Mouse (Mus musculus) heart, adult 8-10 months (tissue): ENCODE measurements around the gene Nubp1. TPM values are rescaled to one million over a fixed set of nuclear protein-coding genes. Genes with fewer than 3 reads are reported as not detected.

Experiments
- DNase-seq: peaks from one replicate; pipeline ENCODE4 v3.0.0; 2022; ENCODE audit warnings: low spot score
- total RNA-seq, 4 experiments: library from RNA; stranded (reverse); gene quantifications; 2 replicates each; pipeline ENCODE4 v1.2.4; 2022

Nubp1 gene
- total RNA-seq, 4 experiments from 2014 or later: 7.0 to 10.0 (median 8.5) TPM

DNA sequence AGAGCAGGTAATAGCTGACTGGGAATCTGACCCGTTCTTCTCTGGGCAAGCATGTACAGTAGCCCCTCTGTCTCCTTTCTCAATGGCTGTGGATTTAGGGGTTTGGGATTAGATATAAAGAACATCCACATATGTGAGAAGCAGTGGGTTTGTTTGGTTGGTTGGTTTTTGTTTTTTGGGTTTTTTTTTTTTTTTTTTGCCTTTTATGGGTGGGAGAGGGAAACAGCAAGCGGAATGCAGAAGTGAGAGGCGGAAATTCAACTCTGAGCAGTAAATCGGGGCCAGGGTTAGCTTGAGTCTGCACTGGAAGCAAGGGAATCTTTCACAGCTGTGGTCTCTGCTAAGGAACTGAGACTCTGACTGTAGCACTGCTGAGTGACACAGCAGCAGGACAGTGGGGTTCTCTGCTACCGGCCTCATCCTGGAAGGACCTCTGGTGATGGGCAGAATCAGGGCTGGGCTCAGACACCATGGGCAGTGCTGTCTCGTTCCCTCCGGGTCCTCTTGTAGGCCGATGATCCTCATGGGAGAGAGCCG, 6.0 kb downstream of the Nubp1 start:
- DNase-seq: no peak

DNA sequence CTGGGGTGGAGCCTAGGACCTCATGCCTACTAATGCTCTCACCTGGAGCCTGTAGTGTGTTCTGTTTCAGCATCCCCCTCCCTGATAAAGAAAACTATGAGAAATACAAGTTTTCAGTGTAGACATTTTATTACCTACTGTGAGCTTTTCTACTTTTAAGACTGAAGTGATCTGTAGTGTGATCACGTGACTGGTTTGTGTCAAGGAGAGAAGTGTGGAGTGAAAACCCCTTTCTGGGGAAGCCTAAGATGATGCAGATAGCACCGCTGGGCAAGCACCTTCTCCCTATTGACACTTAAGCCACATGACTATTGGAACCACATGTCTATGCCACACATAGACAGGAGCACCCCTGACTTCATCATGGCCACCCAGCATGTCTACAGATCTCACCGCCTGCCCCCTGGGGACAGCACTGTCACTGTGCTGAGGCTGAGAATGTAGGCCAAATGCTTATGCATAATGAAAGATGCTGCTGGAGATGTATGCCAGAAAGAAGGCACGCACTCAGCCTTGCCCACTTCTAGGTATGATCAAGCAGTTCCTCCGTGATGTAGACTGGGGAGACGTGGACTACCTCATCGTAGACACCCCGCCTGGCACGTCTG, 8.8 kb downstream of the Nubp1 start:
- no peak for DNase-seq

DNA sequence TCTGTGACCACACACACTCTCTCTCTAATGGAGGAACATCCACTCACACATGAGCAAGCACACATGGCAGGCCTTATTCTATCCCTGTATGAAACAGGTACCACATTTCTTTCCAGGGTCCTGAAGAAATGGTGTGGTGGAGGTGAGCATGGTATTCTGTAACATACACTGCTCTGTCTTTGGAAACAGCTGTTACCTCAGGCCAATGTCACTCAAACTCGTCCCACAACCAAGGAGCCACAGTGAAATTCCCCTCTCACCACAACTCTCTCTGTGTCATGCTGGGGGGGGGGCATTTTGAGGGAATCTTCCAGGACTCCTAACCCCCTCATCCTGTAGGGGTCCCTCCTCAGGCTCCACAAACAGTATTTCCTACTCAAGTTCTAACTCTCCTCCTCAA, 20.2 kb downstream of the Nubp1 start:
- DNase-seq: no peak

DNA sequence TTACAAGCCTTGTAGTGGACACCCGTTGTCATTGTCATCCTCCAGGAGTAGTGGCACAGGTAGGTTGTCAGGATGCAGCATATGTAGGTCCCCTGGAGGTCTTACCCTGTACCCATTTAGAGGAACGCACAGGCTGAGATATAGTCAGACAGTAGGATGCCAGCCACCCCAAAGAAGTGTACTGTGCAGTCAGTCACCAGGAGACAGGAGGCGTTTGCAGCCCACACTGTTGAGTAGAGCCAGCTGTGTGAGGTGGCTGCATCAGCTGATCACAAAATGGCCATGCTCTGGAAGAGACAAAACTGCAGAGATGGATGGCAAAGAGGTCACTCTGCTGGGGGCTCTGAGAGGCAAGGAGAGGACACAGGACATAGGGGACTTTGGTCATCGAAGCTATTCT, 20.6 kb downstream of the Nubp1 start:
- DNase-seq: no peak

DNA sequence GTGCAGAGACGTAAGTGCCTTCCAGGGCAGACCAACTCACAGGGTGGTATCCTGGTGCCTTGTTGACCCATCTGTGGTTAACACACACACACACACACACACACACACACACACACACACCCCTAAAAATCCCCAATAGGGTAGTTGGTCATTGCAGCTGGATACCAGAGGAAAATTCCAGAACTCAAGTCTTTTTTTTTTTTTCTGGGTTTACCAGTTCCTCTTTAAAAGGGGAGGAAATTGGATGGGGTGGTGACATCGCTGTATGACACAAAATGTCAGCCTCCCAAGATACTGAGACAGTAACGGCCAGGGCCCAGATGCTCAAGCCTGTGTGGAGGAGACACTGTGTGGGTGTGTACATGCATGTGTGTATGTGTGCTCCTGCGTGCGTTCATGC, 21.6 kb downstream of the Nubp1 start:
- DNase-seq: no peak

DNA sequence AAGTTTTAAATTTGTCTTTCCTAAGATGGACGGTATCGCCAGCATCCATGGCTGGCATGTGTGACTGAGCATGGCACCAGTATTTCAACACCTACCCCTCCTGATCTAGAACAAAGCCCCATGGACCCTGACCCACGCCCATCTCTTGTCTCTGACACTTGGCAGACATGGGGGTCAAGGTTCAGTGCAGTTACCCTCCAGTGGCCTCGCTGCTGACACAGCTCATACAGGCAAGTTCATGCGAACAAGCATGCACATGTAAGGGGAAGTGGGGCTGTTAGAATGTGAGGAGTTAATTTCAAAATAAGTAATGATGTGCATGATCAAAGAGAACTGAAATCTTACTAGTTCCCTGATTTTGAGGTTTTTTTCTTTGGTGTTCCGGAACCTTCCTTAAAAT, 24.4 kb downstream of the Nubp1 start:
- no peak for DNase-seq

DNA sequence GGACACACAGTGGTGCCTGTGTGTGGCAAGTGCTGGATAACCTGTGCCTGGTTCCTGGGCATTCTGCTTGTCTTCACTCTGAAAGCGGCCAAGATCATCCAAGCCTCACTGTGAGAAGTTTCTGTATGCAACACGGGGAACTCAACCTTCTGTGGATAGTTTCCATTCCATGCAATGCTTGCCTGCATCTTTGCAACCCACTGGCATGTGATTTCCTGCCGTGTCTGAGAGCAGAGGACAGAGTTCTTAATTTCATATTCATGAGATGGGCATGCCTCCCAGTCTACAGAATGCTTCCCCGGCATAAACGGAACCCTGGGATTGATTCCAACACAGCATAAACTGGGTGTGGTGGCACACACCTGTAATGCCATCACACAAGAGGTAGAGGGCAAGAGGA, 26.3 kb downstream of the Nubp1 start:
- no peak for DNase-seq

DNA sequence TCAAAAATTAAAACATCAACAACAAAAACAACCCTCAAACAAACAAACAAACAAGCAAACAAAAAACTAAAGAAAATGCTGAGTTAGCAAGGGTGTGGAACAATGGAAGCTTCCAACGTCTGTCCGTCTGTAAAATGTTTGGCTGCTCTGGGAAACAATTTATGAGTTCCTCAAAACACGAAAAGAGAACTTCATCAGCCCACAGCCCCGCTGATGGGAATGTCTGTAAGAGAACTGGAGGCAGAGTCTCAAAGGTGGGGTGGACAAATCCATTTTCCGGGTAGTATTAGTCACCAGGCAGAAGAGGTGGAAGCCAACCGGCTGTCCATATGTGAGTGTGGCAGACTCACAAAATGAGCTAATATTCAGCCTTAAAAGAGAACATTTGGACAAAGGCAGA, 29.6 kb downstream of the Nubp1 start:
- DNase-seq: no peak

DNA sequence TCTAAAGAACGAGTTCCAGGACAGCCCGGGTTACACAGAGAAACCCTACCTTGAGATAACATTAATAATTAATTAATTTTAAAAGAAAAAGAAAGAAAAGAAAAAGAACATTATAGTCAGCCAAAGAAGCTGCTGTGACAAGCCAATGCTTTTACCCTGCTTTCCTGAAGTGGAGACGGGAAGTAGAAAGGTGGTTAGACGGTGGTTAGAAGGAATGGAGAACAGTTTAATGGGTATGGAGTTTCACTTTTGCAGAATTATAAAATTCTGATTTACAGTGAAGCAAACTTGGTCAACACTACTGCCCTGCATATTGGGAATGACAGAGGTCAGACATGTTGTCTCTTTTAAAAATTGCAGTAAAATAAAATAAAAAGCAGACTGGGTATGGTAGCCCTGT, 30.0 kb downstream of the Nubp1 start:
- DNase-seq: no peak

DNA sequence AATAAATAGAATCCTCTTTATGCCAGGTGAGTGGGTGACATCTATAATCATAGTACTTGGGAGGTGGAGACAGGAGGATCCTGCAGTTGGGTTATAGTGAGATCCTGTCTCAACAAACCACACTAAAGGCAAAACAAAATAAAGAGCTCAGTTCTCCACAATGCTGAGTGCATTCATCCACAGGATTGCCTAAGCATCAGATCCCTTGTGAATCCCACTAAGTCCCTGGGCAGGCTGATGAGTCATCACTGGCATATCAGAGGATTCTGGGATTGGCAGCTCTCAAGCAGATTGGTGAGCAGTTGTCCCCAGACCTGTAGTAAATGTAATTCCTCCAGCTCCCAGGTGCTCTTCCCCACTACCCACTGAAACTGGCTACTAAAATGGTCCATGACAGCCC, 32.0 kb downstream of the Nubp1 start:
- no peak for DNase-seq

DNA sequence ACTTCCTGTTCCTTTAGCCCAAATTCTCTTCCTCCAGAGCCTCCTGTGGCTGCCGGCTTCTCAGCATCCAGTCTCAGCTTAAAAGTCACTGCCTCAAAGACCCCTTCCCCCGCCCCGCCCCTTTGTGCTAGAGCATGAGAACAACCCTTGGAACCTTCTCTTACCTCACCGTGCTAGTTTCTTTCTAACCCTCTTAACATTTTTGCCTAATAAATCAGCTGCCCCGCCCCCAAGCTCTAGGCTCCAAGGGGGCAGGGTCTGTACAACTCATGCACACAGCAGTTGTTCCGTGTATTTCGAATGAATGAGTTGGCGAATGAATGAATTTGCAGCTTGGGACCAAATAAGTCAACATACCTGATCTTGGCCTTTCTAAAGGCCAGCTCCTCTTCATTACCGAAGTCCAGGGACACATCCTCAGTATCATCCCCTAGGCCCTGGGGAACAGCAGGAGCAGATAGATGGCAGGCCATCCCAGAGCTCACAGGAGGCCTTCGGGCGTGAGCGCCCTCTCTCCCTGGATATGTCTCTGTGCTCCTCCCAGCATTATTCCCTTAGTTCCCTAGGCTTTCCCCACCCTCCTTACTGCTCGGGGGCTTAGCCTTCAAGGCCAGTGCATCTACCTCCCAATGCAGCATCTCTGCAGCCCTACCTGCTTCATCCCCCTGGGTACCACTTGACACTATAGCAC, 35.0 kb downstream of the Nubp1 start:
- DNase-seq: no peak

DNA sequence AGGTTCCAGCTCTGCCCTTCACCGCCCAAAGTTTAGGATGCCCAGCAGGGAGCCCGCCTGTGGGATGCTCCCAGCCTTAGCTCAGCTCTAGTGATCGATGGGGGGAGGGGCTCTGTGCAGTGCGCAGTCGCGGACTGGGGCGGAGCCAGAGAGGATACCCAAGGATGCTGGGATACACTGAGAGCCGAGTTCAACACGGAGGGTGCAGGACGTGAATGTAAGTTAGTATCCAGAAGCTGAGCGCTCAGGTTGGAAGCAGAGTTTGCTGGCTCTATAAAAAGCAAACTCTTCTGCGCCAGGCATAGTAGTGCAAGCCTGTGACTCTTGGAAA, 35.5 kb downstream of the Nubp1 start, which contains the start of gene Tvp23a:
Gene Tvp23a (minus strand): TSS at position 99 of the 331 bp plus-strand sequence.
- peak; percentile 52 for DNase-seq

DNA sequence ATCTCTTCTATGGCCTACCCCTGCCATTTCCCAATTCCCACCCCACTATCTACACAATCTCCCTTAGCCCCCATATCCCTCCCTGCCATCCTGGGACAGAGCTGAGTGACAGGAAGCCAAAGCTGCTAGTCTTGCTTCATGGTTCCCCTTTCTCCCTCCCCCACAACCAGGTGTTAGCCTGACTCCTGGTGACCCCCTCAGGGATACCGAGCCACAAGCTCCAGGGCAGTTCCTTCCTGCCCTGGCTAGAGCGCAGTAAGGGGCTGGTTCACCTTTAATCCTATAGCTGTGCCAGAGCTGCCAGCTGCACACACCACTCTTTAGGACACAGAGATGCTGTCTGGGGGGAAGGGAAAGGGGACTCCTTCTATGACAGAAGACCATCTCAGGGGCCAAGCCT, 36.0 kb downstream of the Nubp1 start:
- no peak for DNase-seq

DNA sequence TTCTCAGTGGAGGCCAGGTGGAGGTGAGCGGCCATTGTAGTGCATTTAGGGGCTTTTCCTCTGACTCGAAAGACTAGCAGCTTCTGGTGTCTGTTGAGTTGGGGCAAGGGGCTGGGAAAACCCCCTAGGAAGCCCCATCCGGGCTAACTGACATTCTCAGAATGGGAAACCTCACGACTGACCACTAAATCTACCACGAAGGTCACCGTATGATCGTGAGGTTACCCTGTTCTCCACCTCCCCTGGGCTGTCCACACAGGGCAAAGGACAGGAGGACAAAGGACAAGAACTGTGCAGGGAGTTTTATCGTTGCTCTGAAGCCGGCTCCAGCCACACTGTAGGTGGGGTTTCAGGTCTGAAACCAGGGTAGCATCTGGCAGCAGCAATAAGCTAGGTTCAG, 37.2 kb downstream of the Nubp1 start:
- DNase-seq: no peak

DNA sequence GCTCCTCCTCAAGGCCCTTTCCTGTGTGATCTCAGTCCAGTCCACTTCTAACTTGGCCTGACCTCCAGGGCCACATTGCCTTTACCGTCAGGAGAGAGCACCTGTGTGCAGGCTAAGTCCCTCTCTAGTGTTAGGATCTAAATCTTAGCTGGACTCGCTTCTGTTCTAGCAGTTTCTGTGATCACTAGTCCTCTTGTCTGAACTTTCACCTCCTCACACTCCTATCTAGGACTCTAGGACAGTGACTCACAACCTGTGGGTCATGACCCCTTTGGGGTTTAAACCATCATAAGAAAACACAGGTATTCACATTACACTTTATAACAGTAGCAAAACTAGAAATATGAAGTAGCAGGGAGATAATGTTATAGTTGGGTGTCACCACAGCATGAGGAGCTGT, 40.2 kb downstream of the Nubp1 start:
- no peak for DNase-seq

DNA sequence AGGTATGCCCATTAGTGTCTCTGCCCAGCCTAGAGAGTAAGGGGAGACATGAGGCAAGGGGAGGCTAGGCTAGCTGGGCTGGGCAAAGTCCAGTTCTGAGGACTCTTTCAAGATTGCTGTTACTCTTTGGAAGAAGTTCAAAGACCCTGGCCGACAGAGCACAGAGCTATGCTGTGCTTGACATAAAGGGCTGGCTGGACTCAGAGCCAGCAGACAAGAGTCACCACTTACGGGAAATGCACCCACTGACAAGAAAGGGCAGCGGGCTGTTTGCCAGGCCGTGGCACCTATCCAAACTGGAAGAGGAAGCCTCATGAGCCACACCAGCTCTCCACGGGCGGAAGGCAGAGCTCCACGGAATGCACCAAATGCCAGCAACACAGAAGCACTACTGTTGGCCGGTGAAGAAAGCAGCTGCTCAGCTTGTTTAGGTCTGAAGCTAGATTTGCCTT, 40.7 kb downstream of the Nubp1 start:
- DNase-seq: peak; percentile 77

DNA sequence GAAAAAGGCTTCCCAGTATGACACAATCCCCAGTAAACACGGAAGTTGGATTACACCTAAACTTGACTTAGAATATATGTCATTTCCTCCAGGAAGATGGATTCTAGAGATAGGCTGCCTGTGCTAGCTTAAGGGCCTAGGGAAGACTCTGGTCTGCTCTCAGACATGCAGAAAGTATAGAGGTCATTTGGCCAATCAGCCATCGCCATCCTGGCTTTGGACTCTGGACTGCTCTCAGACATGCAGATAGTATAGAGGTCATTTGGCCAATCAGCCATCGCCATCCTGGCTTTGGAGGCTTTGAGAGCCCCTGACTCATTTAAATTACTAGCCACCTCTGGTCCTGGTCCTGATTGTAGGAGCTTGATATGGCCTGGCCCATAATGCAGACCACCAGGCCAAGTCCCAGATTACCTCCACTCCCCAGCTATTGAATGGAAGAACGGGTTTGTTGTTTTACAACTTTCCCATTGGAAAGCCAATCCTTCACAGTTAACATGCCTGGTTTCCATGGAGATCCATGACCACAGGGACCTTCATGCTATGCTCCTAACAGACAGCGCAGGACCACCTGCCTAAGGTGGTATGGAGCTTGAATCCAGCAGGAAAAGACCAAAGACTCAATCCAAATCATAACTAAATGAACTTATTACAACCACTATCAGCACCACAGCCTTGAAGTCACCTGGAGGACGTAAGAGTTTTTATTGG, 42.3 kb downstream of the Nubp1 start:
- DNase-seq: no peak

DNA sequence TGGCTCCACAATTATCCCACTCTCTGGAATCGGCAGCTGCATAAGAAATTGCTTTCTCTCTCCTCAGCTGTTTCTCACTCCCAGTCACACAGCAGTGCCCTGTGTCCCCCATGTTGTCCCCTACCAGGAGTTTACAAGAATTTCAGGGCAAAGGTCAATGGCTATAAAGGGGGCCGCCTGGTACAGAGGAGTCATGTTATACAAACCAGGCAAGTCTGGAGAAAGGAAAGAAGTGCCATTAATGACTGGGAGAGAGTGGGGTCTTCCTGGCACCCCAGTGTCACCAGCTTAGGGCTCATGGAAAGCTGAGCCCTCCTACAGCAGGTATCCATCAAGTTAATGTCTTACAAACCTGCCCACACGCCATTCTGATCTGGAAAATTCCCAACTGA, 42.8 kb downstream of the Nubp1 start:
- DNase-seq: no peak

DNA sequence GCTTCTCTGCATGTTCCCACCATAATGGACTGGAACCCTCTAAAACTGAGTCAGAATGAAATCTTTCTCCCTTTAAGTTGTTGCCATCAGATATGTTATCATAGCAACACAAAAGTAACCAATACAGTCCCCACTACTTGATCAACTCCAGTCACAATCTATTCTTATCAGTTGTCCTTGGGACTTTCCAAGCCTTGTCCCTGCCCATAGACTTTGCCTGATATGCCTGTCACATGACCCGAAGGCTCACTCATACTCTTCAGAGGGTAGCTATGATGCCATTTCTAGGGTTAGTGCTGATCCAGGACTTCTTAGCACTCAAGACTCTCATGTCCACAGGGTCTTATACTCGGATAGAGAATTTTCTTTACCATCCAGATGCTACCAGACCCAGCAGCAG, 48.4 kb downstream of the Nubp1 start:
- DNase-seq: no peak

DNA sequence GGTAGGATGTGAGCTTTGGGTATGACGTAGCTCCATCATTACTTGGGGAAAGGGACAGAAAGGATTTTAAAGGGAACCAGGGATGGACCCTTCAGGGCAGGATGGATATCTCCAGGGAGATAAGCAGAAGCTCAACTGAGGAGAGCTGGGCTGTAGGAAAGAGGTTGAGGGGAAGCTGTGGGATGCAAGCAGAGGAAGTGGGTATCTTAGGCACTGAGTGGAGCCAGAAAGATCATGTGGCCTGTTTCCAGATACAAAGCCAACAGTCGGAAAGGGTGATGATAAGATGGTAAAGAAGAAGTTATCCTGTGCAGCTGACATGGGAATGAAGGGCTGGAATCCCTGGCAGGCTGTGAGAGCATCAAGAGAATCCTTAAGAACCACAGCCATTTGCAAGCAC, 49.4 kb downstream of the Nubp1 start:
- no peak for DNase-seq

DNA sequence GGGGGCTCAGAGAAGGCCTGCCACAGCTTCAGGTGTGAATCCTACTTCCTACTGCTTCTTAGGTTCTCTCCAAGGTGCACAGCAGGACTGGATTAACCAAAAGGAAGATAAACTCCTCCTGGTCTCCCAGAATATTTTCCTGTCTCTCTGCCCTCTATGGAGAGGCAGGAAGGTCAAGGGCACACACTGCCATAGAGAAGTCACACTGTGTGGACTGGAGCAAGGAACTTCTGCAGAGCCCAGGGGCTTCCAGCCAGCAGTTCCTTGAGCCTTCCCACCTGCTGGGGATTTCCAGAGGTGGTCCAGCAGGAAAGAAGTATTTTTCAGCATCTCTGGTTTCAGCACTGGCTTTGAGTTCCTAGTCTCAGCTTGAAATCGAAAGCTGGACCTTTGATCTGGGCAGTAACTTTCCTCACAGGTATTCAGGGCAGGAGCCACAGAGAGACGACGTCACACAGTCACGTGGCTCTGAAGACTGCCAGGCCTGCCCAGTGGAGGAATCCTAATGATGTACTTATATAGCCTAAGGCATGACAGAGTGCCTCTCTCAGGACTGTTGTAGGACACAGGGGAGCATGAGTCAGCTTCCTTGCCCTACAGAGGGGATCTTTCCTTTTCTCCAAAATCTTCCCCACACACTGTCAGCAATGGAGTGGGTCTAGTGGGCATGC, 53.4 kb downstream of the Nubp1 start:
- no peak for DNase-seq

DNA sequence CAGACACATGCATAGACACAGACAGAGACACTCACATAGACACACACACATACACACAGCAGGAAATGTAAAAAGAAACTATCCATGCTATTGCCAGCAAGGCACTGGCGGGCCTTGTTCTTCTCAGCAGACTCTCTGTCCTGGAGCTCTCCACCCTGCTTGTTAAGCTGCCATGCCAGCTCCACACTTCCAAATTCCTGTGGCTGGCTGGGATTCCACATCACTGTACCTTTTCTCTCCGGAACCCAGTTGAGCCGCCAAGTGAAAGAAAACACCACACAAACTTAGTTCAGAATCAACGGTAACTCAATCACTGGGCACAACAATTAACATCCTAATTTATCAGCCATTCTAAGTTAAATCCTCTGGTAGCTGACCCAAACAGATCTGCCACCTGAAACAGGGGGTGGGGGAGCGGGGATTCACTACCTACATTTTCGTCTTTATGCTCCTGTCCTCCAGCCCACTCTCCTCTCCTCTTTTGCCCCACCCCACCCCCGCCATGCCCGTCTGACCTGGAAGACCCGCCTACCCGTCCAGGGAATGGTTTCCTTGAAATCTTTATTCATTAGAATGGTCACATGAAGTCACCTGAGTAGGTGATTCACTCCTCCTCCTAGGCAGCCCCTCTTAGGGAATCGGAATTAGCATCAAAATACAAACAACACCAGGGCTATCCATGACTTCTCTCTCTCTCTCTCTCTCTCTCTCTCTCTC, 55.8 kb downstream of the Nubp1 start:
- DNase-seq: no peak
